Mouse (Mus musculus): ENCODE data around the gene 3425401B19Rik. TPM values are rescaled to one million over a fixed set of nuclear protein-coding genes. Genes with fewer than 3 reads are reported as not detected.

3425401B19Rik gene
- polyA plus RNA-seq, 1 experiment from 2014 or later: 1.3 TPM

DNA sequence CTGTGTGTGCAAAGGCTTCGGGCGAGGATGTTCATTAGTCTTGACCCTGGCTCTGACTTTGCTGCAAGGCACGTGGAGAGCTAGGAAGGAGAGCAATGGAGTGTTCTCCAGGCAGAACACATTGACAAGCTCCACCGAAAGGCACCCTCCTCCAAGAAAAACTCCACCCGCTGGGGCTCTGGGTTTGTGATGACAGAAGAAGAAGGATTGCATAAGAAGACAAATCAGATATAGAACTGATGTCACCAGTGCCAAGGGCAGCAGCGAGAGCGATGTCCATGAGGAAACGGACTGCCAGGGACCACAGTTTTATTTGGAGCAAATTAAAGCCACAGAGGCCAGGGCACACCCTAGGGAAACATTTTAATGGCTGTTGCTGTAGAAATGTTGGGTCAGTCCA lies 12.7 kb upstream of the 3425401B19Rik start:
- WGBS: 63% methylated on average over 8 of the region's 8 CpGs
- Histone ChIP-seq H3K27me3 (no peaks in the 10 kb centered on the region), H3K4me3 (no peak overlapping the region), H3K4me1 (peaks cover 10% of the 10 kb centered on the region; the same call in 1 of the 2 replicates), H3K27ac (no peak overlapping the region), H3K36me3 (no peaks in the 10 kb centered on the region), H3K9me3 (no peaks in the 10 kb centered on the region), H3K4me2 (no peak overlapping the region), H3K9ac (no peak overlapping the region)
- no peak for ATAC-seq (ENCODE audit: insufficient number of reproducible peaks, low FRiP score, low TSS enrichment, low read depth)

DNA sequence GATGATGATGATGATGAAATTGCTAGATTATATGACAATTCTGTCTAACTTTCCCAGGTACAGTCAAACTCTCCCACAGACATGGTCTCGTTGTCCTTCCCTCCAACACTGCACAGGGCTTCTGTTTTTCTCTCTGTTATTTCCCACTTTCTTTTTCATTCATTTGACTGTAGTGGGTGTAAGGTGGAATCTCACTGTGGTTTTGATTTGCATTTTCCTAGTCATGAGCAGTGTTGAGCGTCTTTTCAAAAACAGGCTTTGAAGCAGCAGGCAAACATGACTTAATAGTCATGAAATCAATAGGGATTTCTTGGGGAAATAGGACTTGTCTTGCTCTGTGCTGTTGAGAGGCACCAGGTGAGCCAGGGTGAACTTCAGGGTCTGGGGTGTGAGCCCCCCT lies 11.3 kb upstream of the 3425401B19Rik start:
- H3K4me3 ChIP-seq: no peak overlapping the region
- no peaks in the 10 kb centered on the region for H3K9me3 ChIP-seq
- 73% methylated on average over 2 of the region's 2 CpGs for WGBS
- no peak overlapping the region for H3K27ac ChIP-seq
- ATAC-seq (ENCODE audit: insufficient number of reproducible peaks, low FRiP score, low TSS enrichment, low read depth): no peak
- no peaks in the 10 kb centered on the region for H3K36me3 ChIP-seq
- H3K4me2 ChIP-seq: no peak overlapping the region
- H3K4me1 ChIP-seq: peaks cover 8% of the 10 kb centered on the region; the same call in 1 of the 2 replicates
- no peaks in the 10 kb centered on the region for H3K27me3 ChIP-seq
- H3K9ac ChIP-seq: no peak overlapping the region

DNA sequence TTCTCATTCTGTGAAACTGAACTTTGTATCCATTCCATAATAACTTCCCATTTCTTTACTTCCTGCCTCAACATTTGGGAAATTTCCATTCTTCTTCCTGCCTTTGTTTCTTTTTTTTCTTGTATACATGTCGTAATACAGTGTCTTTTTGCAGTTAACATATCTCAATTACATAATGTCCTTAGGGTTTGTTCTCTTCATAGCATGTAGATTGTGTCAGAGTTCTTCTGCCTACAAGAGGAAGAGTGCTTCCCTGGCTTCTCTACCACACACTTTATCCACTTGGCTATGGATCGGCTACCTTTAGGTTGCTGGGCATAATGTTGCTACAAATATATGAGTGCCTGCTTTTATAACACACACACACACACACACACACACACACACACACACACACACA lies 10.8 kb upstream of the 3425401B19Rik start:
- H3K36me3 ChIP-seq: no peaks in the 10 kb centered on the region
- H3K4me3 ChIP-seq: no peak overlapping the region
- no peaks in the 10 kb centered on the region for H3K9me3 ChIP-seq
- peaks cover 7% of the 10 kb centered on the region; the same call in 1 of the 2 replicates for H3K4me1 ChIP-seq
- 72% methylated on average over 2 of the region's 2 CpGs for WGBS
- H3K9ac ChIP-seq: no peak overlapping the region
- no peak for ATAC-seq (ENCODE audit: insufficient number of reproducible peaks, low FRiP score, low TSS enrichment, low read depth)
- no peak overlapping the region for H3K4me2 ChIP-seq
- no peaks in the 10 kb centered on the region for H3K27me3 ChIP-seq
- no peak overlapping the region for H3K27ac ChIP-seq

DNA sequence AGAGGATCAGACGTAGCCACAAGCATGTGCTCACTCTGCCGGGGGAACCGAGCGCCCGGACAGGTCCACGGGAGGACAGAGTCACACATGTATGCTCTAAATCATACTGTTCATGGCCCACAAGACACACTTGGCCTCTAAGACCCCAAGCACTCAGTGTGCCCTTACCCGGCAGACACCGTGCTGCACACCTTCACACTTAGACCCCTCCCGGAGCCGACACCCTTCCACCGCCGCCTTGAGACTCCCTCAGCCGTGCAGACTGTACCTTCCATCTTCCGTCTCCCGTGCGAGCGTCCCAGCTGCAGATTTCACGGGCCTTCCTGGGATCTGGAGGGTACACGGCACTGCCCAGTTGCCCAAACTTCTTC lies 373 bp downstream of the 3425401B19Rik start:
- WGBS: 65% methylated on average over 19 of the region's 19 CpGs
- Histone ChIP-seq H3K4me2 (no peak overlapping the region), H3K36me3 (no peaks in the 10 kb centered on the region), H3K4me1 (peaks cover 14% of the 10 kb centered on the region), H3K27me3 (no peaks in the 10 kb centered on the region), H3K4me3 (no peak overlapping the region; the same call in 1 of the 2 replicates), H3K27ac (no peak overlapping the region), H3K9ac (no peak overlapping the region), H3K9me3 (no peaks in the 10 kb centered on the region)
- no peak for ATAC-seq (ENCODE audit: insufficient number of reproducible peaks, low FRiP score, low TSS enrichment, low read depth)

DNA sequence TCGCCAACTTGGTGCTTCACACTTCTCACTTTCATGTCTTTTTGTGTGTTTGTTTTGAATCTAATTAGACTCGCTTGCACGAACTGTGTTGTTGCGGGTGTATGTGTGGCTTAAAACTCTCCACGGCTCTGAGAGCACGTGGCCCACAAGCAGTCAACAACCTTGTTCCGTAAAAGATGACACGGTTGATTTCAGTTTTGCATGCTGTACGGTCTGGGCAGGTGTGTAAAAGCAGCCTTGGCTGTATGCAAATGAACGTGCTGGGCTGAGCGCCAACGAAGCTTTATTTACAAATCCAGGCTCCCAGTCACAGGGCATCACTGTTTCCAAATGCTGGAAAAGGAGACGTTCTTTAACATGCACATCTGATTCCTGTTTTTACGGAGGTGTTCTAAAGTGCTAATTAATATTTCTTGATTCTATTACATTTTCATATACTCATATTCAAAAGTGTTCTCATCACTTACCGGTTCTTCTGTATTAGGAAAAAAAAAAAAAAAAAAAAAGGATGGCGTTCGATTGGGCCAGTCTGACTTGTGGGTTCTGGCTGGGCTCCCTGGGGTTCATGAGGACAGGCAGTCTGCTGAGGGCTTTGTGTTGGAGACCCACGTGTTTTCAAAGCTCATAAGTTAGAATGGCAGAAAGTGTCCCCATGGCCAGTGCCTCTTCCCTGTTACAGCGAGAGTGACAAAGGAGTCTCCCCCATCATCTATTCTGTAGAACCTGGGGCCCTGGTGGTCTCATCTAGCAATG lies 935 bp downstream of the 3425401B19Rik start:
- no peak overlapping the region; the same call in 1 of the 2 replicates for H3K4me3 ChIP-seq
- WGBS: 59% methylated on average over 19 of the region's 19 CpGs
- no peaks in the 10 kb centered on the region for H3K36me3 ChIP-seq
- H3K27me3 ChIP-seq: no peaks in the 10 kb centered on the region
- H3K4me1 ChIP-seq: peaks cover 14% of the 10 kb centered on the region
- H3K9me3 ChIP-seq: no peaks in the 10 kb centered on the region
- no peak for ATAC-seq (ENCODE audit: insufficient number of reproducible peaks, low FRiP score, low TSS enrichment, low read depth)
- H3K9ac ChIP-seq: no peak overlapping the region
- no peak overlapping the region for H3K27ac ChIP-seq
- no peak overlapping the region for H3K4me2 ChIP-seq

DNA sequence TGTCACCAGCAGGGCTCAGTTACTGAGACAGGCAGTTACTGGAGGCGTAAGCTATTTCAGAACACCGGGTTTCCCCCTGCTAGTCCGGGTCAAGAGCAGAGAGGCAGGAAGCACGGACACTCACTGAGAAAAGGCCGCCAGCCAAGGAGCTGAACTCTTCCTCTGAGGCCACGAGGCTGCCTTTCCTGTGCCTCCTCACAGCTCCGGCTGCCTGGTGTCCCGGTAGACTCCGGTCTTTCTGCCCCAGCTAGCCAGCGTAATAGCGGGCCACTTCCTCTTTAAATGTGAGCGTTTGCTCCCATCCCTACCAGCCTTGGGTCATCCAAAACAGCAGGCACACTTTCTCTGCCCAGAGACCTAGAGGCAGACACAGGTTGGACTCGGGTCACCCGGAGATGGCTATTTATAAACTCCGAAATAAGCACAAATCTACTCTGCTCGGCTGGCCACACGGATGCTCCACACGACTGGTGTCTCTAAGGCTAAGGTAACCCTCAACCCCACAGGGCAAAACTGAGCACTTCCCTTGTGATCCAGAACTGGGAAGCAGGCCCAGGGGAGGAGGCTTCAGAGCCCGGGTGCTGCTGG lies 1.7 kb downstream of the 3425401B19Rik start:
- peaks cover 14% of the 10 kb centered on the region for H3K4me1 ChIP-seq
- no peaks in the 10 kb centered on the region for H3K9me3 ChIP-seq
- H3K27ac ChIP-seq: no peak overlapping the region
- H3K4me3 ChIP-seq: no peak overlapping the region
- no peak overlapping the region; the same call in 1 of the 2 replicates for H3K4me2 ChIP-seq
- WGBS: 62% methylated on average over 19 of the region's 19 CpGs
- H3K27me3 ChIP-seq: no peaks in the 10 kb centered on the region
- ATAC-seq (ENCODE audit: insufficient number of reproducible peaks, low FRiP score, low TSS enrichment, low read depth): no peak
- no peaks in the 10 kb centered on the region for H3K36me3 ChIP-seq
- no peak overlapping the region for H3K9ac ChIP-seq

DNA sequence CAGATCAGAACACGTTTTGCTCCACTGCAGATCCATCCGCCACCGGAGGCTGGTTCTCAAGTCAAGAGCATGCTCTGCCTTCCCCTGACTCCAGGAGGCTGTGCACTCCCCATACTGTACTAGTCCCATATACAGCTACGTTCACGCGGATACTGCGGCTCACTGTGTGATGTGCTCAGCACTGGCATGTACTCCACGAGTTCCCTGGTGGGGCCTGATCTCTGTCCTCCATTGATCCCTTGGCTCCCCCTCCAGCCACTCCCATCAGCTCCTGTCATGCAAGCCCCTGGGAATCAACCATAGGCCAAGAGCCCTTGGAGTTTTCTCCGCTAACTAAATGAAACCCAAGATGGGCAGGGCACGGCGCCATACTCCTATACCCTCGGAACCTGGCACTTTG lies 2.6 kb downstream of the 3425401B19Rik start:
- H3K9ac ChIP-seq: no peak overlapping the region
- no peak for ATAC-seq (ENCODE audit: insufficient number of reproducible peaks, low FRiP score, low TSS enrichment, low read depth)
- H3K36me3 ChIP-seq: no peaks in the 10 kb centered on the region
- H3K4me3 ChIP-seq: no peak overlapping the region
- no peaks in the 10 kb centered on the region for H3K9me3 ChIP-seq
- no peak overlapping the region for H3K4me2 ChIP-seq
- H3K4me1 ChIP-seq: peaks cover 14% of the 10 kb centered on the region
- H3K27ac ChIP-seq: no peak overlapping the region
- 89% methylated on average over 12 of the region's 12 CpGs for WGBS
- no peaks in the 10 kb centered on the region for H3K27me3 ChIP-seq

DNA sequence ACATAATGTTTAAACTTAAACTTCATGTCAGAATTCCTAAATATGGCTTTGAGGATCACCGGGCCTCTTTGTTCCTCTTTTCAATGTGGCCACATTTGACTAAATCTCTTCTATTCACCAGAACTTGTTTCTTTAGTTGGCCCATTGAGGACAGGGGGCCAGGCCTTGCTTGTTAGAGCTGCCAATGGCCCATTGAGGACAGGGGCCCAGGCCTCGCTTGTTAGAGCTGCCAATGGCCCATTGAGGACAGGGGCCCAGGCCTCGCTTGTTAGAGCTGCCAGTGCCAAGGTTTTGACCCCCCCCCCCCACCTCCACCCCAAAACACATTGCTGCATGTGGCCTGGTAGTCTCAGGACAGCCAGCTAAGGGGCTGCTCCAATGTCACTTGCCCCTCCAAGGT lies 3.5 kb downstream of the 3425401B19Rik start:
- no peak overlapping the region for H3K9ac ChIP-seq
- no peak overlapping the region for H3K4me2 ChIP-seq
- peaks cover 14% of the 10 kb centered on the region for H3K4me1 ChIP-seq
- no peak for ATAC-seq (ENCODE audit: insufficient number of reproducible peaks, low FRiP score, low TSS enrichment, low read depth)
- no peak overlapping the region for H3K27ac ChIP-seq
- H3K4me3 ChIP-seq: no peak overlapping the region
- no peaks in the 10 kb centered on the region for H3K36me3 ChIP-seq
- H3K27me3 ChIP-seq: no peaks in the 10 kb centered on the region
- no peaks in the 10 kb centered on the region for H3K9me3 ChIP-seq
- 82% methylated on average over 3 of the region's 3 CpGs for WGBS

DNA sequence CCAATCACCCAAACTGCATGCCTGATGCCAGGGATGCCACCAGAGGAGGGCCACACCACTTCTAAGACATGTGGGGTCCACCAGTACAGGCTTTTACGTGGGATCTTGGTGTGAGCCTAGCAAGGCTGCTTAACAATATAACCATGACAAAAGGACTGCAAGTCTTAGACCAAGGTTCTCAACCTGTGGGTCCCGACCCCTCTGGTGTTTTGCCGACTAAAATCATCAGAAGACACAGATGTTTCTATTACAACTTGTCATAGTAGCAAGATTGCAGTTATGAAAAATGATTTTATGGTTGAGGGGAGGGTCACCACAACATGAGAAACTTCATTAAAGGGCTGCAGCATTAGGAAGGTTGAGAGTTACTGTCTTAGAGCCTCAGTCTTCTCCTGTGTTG lies 6.5 kb downstream of the 3425401B19Rik start:
- 70% methylated on average over 3 of the region's 3 CpGs for WGBS
- Histone ChIP-seq H3K4me3 (no peak overlapping the region), H3K9ac (no peak overlapping the region)

DNA sequence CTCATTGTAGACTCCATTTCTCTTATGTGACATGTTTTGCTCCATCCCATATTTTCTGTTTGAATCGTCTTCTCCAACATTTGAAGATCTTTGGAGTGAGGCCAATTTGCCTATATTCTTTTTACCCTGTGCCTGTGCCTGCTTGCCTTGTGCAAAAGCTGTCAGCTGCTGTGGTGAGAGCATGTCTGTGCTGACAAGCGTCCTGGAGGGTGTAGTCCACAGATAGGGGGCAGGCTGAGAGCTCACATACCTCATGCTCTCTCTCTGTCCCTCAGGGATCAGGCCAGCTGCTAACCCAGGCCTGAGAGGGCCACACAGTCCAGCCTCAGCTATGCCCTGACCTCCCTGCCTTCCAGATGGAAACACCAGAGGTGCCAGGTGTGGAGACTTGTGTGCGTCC lies 11.9 kb downstream of the 3425401B19Rik start:
- no peak overlapping the region for H3K4me2 ChIP-seq
- no peaks in the 10 kb centered on the region for H3K9me3 ChIP-seq
- WGBS: 45% methylated on average over 3 of the region's 3 CpGs
- ATAC-seq (ENCODE audit: insufficient number of reproducible peaks, low FRiP score, low TSS enrichment, low read depth): 0 out of 2 replicates have a peak, but pooled peaks have one; percentile 19
- H3K4me1 ChIP-seq: 0 out of 2 replicates have a peak, but pooled peaks cover 3% of the 10 kb centered on the region
- no peak overlapping the region for H3K4me3 ChIP-seq
- no peaks in the 10 kb centered on the region for H3K36me3 ChIP-seq
- no peak overlapping the region for H3K27ac ChIP-seq
- no peak overlapping the region for H3K9ac ChIP-seq
- H3K27me3 ChIP-seq: no peaks in the 10 kb centered on the region

More for the DNA sequence above, 6.5 kb downstream of the 3425401B19Rik start:
- no peaks in the 10 kb centered on the region for H3K36me3 ChIP-seq
- no peak for ATAC-seq (ENCODE audit: insufficient number of reproducible peaks, low FRiP score, low TSS enrichment, low read depth)
- no peak overlapping the region for H3K27ac ChIP-seq
- H3K9me3 ChIP-seq: no peaks in the 10 kb centered on the region
- no peak overlapping the region for H3K4me2 ChIP-seq
- peaks cover 4% of the 10 kb centered on the region for H3K4me1 ChIP-seq
- no peaks in the 10 kb centered on the region for H3K27me3 ChIP-seq

DNA sequence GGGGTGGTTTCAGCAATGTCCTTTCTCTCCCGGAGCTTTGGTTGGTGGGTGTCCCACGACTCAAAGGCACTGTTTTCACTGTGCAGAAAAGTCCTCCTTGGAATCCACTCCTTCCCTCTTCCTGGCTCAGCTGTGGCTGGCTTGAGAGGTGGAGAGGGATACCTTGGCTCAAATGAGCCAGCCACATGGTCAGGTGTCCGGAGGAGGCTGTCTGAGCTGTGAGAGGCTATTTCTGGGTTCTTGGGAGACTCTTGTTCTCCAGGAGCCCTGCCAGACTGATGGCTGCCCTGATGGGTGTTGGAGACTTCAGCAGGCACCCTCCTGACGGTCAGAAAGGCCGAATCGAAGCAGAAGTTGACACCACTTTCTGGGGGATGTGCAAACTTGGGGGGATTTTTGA lies 22.0 kb downstream of the 3425401B19Rik start:
- WGBS: 85% methylated on average over 6 of the region's 6 CpGs
- Histone ChIP-seq H3K36me3 (no peaks in the 10 kb centered on the region), H3K27me3 (no peaks in the 10 kb centered on the region), H3K4me1 (no peaks in the 10 kb centered on the region), H3K27ac (no peak overlapping the region), H3K4me2 (no peak overlapping the region), H3K9ac (no peak overlapping the region), H3K9me3 (no peaks in the 10 kb centered on the region), H3K4me3 (no peak overlapping the region)
- ATAC-seq (ENCODE audit: insufficient number of reproducible peaks, low FRiP score, low TSS enrichment, low read depth): no peak

DNA sequence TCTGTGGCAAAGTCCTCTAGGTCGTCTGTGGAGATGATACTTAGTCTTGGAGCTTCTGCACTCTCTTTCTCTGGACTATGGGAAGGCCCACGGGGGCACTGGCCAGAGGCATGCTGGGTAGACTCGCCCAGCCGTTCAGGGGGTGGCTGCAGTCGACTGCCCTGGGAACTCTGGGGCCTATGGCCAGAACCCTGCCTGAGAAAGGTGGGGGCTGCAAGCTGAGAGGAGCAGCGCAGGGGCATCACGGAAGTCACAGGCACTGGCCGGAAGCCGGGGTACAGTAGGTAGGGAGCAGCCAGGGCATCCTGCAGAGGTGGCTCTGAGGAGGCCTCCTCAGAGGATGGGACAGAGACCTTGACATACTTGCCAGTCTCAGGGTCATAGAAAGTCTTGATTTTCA lies 25.3 kb downstream of the 3425401B19Rik start:
- no peak for ATAC-seq (ENCODE audit: insufficient number of reproducible peaks, low FRiP score, low TSS enrichment, low read depth)
- H3K27ac ChIP-seq: no peak overlapping the region
- 67% methylated on average over 9 of the region's 9 CpGs for WGBS

More for the DNA sequence above, 25.3 kb downstream of the 3425401B19Rik start:
- Histone ChIP-seq H3K9ac (no peak overlapping the region), H3K4me2 (no peak overlapping the region), H3K4me1 (no peaks in the 10 kb centered on the region), H3K9me3 (no peaks in the 10 kb centered on the region), H3K27me3 (no peaks in the 10 kb centered on the region), H3K36me3 (no peaks in the 10 kb centered on the region), H3K4me3 (no peak overlapping the region)

All from limb, embryonic 15.5 days (tissue).